Mouse (Mus musculus): Measurements from ENCODE around the gene Ccdc28a. TPM values are rescaled to one million over a fixed set of nuclear protein-coding genes. Genes with fewer than 3 reads are reported as not detected.

The Ccdc28a gene
- total RNA-seq, 2 experiments from 2014 or later, result 5.9 to 9.7 TPM

- peak; percentile 78 for ATAC-seq (ENCODE audit: poor library complexity, severe bottlenecking)
Observed at GRCm38 (mm10) chr10:18197206-18197979, 37.4 kb downstream of the Ccdc28a start.

GRCm38 (mm10) chr10:18194737-18195141 lies 40.1 kb downstream of the Ccdc28a start:
- ATAC-seq (ENCODE audit: poor library complexity, severe bottlenecking), result peak; percentile 84

GRCm38 (mm10) chr10:18194156-18194555 lies 40.6 kb downstream of the Ccdc28a start:
- no peak for ATAC-seq (ENCODE audit: poor library complexity, severe bottlenecking)

GRCm38 (mm10) chr10:18193221-18193620 lies 41.6 kb downstream of the Ccdc28a start:
- no peak for ATAC-seq (ENCODE audit: poor library complexity, severe bottlenecking)

- no peak for ATAC-seq (ENCODE audit: poor library complexity, severe bottlenecking)
Observed at GRCm38 (mm10) chr10:18191706-18192105, 43.1 kb downstream of the Ccdc28a start.

- no peak for ATAC-seq (ENCODE audit: poor library complexity, severe bottlenecking)
Observed at GRCm38 (mm10) chr10:18189498-18189897, 45.3 kb downstream of the Ccdc28a start.

- peak; percentile 68 for ATAC-seq (ENCODE audit: poor library complexity, severe bottlenecking)
Observed at GRCm38 (mm10) chr10:18188564-18188963, 46.2 kb downstream of the Ccdc28a start.

GRCm38 (mm10) chr10:18182246-18182645 lies 52.6 kb downstream of the Ccdc28a start:
- no peak for ATAC-seq (ENCODE audit: poor library complexity, severe bottlenecking)

- no peak for ATAC-seq (ENCODE audit: poor library complexity, severe bottlenecking)
Observed at GRCm38 (mm10) chr10:18177304-18177703, 57.5 kb downstream of the Ccdc28a start.

- ATAC-seq (ENCODE audit: poor library complexity, severe bottlenecking), result peak; percentile 61
Observed at GRCm38 (mm10) chr10:18176722-18177121, 58.1 kb downstream of the Ccdc28a start.

GRCm38 (mm10) chr10:18175087-18175486 lies 59.7 kb downstream of the Ccdc28a start:
- peak; percentile 23; the same call in 1 of the 2 replicates for ATAC-seq (ENCODE audit: poor library complexity, severe bottlenecking)

Other genes starting within 250 kb of the Ccdc28a start
- gene Abracl, start 211.7 kb downstream of the Ccdc28a start, total RNA-seq (2015), result 291 and 343 TPM in 2 replicates
- gene Abracl, start 211.7 kb downstream of the Ccdc28a start, total RNA-seq (2017), result 336 and 397 TPM in 2 replicates
- 67.3 and 78.2 TPM in 2 replicates for gene Reps1, start 179.1 kb downstream of the Ccdc28a start, total RNA-seq (2015)
- gene Reps1, start 179.1 kb downstream of the Ccdc28a start, total RNA-seq (2017), result 39.8 and 51.0 TPM in 2 replicates
- gene Ect2l, start 24.1 kb downstream of the Ccdc28a start, total RNA-seq (2015), result not detected in 2 replicates
- not detected in 2 replicates for gene Ect2l, start 24.1 kb downstream of the Ccdc28a start, total RNA-seq (2017)
- gene Nhsl1, start 84.0 kb upstream of the Ccdc28a start, total RNA-seq (2015), result 0.27 and 1.1 TPM in 2 replicates
- gene Nhsl1, start 84.0 kb upstream of the Ccdc28a start, total RNA-seq (2017), result 0.04 and 0.20 TPM in 2 replicates

All from megakaryocyte, adult 5-6 weeks (primary cell).